Mouse (Mus musculus) splenic B cell, adult 2 months (primary cell): ENCODE results near the gene Mesp1.

Experiments used
- DNase-seq: peaks from one replicate; pipeline ENCODE4 v3.0.0-alpha.2; 2011; ENCODE audit warnings: low read depth, low spot score
- H3K27me3 ChIP-seq: 2 replicates; pipeline ENCODE4 v1.6.1; 2012; ENCODE audit warnings: mild to moderate bottlenecking, low read length, moderate library complexity, mixed read lengths; ENCODE audit not compliant: control insufficient read depth, poor library complexity, insufficient read depth, severe bottlenecking
- H3K36me3 ChIP-seq: 2 replicates; pipeline ENCODE4 v1.6.1; 2012; ENCODE audit warnings: mild to moderate bottlenecking, low read length, moderate library complexity, mixed read lengths; ENCODE audit not compliant: control insufficient read depth, poor library complexity, insufficient read depth, severe bottlenecking

The Mesp1 gene

DNA sequence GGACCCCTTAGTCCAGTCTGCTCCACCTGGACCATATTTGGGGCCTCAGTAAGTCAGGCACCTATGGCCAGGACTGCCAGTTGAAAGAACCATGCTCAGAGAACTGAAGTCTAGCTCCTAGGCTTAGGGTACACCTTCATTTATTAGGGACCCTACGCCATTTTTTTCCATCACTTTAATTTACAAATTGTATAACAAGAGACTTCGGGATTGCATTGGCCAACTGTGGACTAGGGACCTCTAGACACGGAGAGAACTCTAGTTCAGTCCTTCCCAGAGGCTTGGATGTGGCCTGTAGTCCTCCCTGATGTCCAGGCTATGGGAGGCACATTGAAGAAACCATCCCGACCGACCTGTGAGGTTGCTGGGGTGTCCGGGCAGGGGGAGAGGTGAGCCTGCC, at the start of gene Mesp1:
Gene Mesp1 (minus strand): TSS at position 101 of the 400 bp plus-strand sequence.
- H3K27me3 ChIP-seq = no peaks in the 10 kb centered on the region
- no peak for DNase-seq

DNA sequence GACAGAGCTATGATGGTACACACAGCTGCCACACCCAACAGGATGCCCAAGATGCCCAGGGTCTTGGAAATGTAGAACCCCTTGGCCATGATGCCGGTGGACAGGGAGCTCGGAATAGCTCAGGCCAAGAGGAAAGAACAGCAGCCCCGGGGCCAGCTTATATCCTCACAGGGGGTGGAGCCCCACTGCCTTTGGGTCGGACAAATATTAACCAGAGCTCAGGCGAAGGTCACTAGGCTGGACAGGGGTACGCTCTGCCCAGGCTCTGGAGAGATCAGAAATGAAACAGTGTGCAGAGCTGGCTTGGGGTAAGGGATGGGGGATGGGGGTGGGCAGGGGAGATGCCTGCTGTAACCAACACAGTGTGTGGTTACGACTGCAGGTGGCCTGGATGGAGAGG, 48.6 kb upstream of the Mesp1 start:
- DNase-seq = no peak

More for the DNA sequence above, at the start of gene Mesp1:
- H3K36me3 ChIP-seq = no peaks in the 10 kb centered on the region

DNA sequence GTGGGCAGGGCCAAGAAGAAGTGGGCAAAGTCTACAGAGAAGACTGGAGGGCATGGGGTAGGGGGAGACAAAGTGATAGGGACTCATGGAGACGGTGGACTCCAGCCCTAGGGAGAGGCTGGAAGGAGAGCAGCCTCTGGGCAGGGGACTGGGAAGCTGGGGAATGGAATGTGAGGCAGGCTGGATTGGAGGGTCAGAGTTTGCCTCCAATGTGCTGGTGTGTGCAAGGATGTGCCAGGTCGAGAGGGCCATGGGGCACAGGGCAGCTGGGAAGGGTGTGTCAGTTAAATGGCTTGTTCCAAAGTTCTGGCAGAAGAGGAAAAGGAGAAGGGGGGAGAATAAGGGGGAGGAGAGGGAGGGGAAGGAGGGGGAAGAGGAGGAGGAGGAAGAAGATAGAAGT, 43.7 kb upstream of the Mesp1 start:
- no peak for DNase-seq
- Histone ChIP-seq H3K27me3 (no peaks in the 10 kb centered on the region), H3K36me3 (no peaks in the 10 kb centered on the region)

More for the DNA sequence above, 48.6 kb upstream of the Mesp1 start:
- Histone ChIP-seq H3K36me3 (no peaks in the 10 kb centered on the region), H3K27me3 (no peaks in the 10 kb centered on the region)

DNA sequence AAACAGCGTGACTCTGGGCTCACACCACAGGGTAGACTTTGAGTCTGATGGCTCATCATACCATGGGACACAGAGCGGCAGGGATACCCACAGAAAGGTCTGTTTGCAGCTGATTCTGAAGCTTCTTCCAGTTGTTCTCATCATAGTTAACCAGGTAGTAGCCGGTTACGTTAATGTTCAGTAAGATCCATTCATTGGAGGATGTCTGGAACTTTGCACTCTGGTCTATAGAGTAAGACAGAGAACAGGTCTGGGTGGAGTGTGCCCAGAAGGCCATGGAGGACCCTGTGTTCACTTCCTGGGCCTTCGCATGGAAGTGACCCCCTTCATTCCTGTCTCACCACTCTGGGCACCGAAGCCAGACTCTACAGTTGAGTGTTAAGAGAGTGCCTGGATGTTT, 41.6 kb upstream of the Mesp1 start:
- no peaks in the 10 kb centered on the region for H3K27me3 ChIP-seq
- no peaks in the 10 kb centered on the region for H3K36me3 ChIP-seq
- no peak for DNase-seq

DNA sequence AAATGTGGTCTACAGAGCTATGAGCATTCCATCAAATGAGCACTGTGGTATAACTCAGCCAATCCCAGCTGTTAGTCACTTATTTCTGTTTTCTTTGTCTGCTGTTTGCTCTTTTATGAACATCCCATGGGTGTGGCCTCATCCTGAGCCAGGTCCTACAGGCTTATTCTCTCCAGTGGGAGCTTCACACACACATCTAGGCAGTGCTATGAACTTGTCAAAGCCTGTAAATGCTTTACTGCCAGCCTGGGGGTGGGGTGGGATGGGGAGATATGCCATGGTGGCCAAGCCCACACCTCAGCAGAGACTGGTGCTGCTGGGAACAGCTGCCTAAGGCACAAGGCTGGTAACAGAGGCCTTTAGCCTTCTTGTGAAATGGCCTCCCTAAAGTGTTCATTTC, 39.4 kb upstream of the Mesp1 start:
- Histone ChIP-seq H3K27me3 (no peaks in the 10 kb centered on the region), H3K36me3 (no peaks in the 10 kb centered on the region)
- DNase-seq = no peak

DNA sequence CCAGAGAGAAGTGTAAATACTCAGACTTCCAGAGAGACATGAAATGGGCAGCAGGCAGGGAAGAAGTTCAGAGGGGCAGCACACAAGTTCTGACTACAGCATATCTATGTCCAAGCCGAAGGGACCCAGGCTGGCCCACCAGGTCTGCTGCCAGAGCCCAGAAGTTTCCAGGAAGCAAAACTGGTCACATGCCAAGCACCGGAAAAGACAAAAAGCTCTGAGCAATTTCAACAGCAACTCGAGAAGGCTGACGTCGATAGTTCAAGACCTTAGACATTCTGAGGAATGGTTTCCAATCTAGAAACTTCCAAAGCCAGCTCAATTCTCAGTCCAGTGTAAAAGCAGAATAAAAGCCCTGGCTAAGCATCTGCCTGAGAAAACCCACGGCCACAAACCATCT, 38.0 kb upstream of the Mesp1 start:
- no peak for DNase-seq
- Histone ChIP-seq H3K27me3 (no peaks in the 10 kb centered on the region), H3K36me3 (no peaks in the 10 kb centered on the region)

DNA sequence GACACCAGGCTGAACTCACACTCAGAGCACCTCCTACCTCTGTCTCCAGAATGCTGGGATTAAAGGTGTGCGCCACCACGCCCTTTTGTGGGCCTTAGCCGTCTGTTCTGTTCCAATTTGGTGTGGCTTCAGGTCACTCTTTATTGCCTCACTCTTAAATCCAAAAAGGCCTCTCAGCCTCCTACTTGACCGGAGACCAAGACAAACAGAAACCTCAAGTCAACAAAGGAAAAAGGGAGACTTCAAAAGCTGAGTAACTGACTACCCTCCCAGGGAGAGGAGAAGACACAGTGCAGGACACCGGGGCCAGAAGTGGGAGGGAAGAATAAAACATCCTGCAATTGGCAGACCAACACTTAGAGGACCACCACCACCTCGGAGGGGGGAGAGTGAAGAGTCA, 37.6 kb upstream of the Mesp1 start:
- no peak for DNase-seq
- Histone ChIP-seq H3K27me3 (no peaks in the 10 kb centered on the region), H3K36me3 (no peaks in the 10 kb centered on the region)

DNA sequence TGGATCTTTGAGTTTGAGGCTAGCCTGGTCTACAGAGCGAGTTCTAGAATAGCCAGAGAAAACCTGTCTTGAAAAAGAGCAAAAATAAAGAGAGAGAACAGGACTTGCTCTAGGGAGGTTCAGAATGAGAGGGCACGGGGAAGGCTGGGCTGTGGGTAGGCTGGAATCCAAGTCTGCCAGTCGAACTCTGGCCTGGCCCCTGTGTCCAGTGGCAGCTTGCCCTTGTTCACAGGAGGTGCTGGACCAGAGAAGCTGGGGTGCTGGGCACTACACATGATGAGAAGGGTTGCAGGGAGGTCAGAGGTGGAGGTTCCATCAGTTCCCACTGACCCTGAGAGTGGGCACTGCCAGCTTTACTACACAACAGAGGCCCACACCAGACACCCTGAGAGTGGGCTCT, 34.8 kb upstream of the Mesp1 start:
- no peak for DNase-seq
- no peaks in the 10 kb centered on the region for H3K36me3 ChIP-seq
- H3K27me3 ChIP-seq = no peaks in the 10 kb centered on the region

DNA sequence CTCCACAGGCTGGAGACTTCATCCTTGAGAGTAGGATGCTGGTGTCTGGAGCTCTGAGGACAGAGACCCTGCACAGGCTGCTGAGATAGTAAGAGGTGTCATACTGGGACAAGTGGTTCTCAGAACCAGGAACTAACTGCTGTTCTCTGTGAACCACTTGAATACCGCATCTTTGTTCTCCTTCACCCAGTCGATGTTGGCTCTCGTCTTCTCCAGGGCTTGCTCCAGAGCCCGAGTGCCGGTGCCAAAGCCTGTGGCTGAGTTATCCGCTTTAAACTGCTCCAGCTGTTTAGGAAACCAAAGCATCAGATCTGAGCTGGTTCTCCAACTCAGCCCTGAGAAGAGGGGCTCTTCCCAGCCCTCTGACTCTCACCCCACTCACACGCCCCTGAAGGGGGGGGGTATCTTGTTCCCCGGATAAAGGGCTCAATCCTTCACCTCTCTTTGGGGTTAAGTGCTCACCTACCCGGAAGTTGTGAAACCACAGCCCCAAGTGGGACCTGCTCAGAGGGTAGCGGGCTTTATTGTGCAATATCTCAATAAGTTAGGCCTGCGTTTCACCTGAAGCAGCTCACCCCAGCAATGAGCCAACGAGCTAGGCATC, 28.6 kb upstream of the Mesp1 start:
- Histone ChIP-seq H3K36me3 (no peaks in the 10 kb centered on the region), H3K27me3 (no peaks in the 10 kb centered on the region)
- no peak for DNase-seq

DNA sequence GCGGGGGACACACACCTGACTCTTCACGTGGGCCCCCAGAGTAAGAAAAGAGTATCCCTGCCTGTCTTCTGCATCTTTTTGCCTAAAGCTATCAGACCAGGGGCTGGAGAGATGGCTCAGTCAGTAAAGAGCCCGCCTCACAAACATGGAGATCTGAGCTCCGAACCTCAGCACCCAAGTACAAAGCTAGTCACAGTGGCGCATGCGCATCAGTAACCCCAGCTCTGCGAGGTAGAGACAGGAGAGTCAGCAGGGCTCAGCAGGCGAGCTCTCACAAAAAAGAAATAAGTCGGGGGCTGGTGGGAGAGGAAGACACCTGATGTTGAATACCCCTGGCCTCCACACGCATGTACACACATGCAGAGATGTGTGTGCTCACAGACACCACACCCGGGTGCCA, 26.4 kb upstream of the Mesp1 start:
- no peak for DNase-seq
- Histone ChIP-seq H3K27me3 (no peaks in the 10 kb centered on the region), H3K36me3 (no peaks in the 10 kb centered on the region)

DNA sequence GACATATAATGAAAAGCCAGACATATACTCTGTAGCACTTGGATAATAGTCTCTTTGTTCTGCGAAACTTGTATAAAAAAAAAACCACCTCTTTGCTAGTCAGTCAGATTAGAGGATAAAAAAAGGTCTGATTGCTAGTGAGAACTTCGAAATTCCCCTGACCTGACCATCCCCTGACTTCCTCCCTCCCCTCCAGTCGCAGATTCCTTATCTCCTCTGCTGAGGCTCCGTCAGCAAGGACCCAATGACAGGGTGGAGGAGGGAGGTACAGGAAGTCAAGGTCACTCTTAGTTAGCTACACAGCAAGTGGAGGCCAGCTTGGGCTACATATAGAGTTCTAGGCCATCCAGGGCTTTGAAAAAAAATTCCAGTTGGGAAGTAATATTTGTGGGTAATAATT, 25.9 kb upstream of the Mesp1 start:
- Histone ChIP-seq H3K27me3 (no peaks in the 10 kb centered on the region), H3K36me3 (no peaks in the 10 kb centered on the region)
- no peak for DNase-seq

DNA sequence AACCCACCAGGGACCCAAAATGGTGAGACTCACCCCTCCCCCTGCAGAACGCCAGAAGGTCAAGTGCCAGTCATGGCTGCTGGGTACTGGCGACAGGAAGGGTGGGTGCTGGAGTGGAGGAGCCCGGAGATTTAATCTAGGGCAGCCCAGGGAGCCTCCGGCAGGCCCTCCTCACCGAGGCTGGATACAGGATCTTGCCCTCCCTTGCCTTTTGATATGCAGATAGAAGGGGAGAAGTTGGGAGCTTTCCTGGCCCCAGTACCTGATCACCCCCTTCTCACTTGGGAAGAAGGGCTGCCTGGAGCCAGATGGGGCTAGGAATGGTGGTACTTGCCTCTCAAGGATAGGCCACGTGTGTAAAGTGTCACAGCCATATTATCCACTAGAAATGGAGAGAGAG, 24.7 kb upstream of the Mesp1 start:
- H3K27me3 ChIP-seq = no peaks in the 10 kb centered on the region
- no peak for DNase-seq
- no peaks in the 10 kb centered on the region for H3K36me3 ChIP-seq

DNA sequence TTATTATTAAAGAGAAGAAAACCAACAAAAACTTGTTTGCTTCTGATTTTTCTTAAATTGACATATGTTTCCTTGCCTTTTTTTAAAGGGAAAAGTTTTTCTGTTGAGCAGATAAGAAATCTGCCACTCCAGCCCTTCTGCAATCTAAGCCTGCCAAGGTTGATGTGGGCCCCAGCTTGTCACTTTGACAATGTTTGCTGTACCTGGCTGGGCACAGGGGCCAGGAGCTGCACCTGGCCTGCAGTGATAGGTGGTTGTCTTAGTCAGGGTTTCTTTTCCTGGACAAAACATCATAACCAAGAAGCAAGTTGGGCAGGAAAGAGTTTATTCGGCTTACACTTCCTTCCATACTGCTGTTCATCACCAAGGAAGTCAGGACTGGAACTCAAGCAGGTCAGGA, 19.8 kb upstream of the Mesp1 start:
- DNase-seq = no peak
- no peaks in the 10 kb centered on the region for H3K27me3 ChIP-seq

DNA sequence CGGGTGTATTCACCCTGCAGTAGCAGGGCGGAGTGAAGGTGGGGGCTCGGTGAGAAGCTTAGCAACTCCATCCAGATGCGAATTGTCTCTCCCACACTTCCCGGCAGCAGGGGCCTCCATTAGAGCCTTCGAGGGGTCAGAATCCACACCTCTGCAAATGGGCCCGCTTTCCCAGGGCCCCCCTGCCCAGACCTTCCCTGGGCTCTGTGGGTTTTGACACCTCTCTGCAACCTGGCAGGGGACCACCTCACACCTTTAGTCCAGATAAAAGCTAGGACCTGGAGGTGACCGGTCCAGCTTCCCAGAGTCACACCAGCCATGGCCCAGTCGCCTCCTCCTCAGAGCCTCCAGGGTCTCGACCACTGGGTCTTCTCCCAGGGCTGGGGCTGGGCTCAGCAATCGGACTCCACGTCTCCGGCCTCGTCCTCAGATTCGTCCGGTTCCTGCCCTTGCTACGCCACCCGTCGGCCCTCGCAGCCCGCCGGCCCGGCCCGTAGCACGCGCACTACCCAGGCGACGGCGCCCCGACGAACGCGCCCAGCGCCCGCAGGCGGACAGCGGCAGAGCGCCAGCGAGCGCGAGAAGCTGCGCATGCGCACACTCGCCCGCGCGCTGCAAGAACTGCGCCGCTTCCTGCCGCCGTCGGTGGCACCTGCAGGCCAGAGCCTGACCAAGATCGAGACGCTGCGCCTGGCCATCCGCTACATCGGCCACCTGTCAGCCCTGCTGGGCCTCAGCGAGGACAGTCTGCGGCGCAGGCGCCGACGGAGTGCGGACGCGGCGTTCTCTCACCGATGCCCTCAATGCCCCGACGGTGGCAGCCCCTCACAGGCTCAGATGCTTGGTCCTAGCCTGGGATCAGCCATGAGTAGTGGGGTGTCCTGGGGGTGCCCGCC, 17.3 kb upstream of the Mesp1 start, which contains the start of gene Mesp2:
Gene Mesp2 (plus strand): TSS at position 117 of the 896 bp plus-strand sequence.
- no peaks in the 10 kb centered on the region for H3K36me3 ChIP-seq
- no peaks in the 10 kb centered on the region for H3K27me3 ChIP-seq
- DNase-seq = peak; percentile 80

More for the DNA sequence above, 19.8 kb upstream of the Mesp1 start:
- no peaks in the 10 kb centered on the region for H3K36me3 ChIP-seq

DNA sequence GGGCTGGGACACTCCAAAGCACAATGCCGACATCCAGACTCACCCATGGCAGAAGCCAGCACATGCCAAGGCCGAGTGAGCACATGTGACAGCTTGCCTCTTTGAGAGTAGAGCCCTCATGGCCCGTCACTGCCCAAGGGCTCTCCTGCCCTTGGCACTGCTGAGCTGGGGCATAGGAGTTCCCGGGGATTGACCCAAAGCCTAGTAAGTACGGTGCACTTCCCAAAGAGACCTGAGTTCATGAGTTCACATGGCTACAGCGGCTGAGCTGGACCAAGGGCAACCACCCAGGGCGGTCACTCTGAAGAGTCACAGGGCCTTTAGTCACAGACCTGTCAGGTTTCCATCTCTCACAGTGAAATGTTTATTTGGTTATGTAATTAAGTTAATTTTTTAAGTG, 15.0 kb upstream of the Mesp1 start:
- no peaks in the 10 kb centered on the region for H3K36me3 ChIP-seq
- no peaks in the 10 kb centered on the region for H3K27me3 ChIP-seq
- no peak for DNase-seq
